Mouse (Mus musculus): Measurements from ENCODE around the gene Rexo4. TPM values are rescaled to one million over a fixed set of nuclear protein-coding genes. Genes with fewer than 3 reads are reported as not detected.

The Rexo4 gene
- polyA plus RNA-seq, 1 experiment from 2014 or later = 43.0 TPM

DNA sequence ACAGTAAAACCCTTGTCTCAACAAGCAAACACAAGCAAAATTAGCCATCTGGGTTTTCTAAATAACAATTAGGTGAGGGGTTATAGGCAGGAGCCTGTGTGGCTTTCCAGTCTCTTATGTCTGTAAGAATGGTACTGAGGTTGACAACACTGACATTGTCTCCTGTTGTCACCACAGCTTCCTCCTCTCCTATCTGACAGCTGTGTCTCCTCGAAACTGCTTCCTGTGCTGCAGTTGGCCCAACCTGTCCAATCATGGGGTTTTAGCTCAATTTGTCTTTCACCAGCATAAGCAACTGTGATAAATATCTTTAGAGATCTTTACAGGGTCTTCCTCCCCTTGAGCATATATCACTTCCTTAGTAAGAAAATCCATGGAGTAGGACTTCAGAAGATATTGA lies 27.8 kb downstream of the Rexo4 start:
- ATAC-seq (ENCODE audit: borderline replicate concordance, extremely low read depth, low FRiP score, low TSS enrichment) = no peak
- Histone ChIP-seq H3K9me3 (no peaks in the 10 kb centered on the region), H3K4me3 (no peak overlapping the region), H3K27ac (no peak overlapping the region), H3K36me3 (no peaks in the 10 kb centered on the region), H3K4me2 (no peak overlapping the region), H3K9ac (no peak overlapping the region), H3K4me1 (peaks cover 11% of the 10 kb centered on the region), H3K27me3 (no peaks in the 10 kb centered on the region)
- WGBS = 57% methylated on average over 1 of the region's 1 CpGs

DNA sequence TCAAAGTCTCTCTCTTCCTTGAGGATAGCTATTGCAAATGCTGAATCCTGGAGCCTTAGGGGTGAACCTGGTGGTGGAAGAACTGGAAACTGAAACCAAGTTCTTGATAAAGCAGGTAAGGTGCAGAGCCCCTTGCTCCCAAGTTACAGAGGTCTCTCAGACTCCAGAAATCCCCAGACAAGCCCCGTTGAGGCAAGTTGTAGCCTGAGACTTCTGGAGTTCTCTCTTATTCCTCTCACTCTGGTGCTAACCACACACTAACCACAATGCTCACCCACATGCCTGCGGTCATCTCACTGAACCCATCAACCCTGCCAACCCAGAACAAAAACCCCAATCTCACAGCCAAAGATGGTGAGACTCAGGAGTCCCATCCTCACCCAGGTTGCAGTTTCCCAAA lies 28.9 kb downstream of the Rexo4 start:
- 98% methylated on average over 2 of the region's 2 CpGs for whole genome bisulfite sequencing
- H3K4me3 ChIP-seq = no peak overlapping the region
- peaks cover 8% of the 10 kb centered on the region; the same call in 1 of the 2 replicates for H3K36me3 ChIP-seq
- H3K27ac ChIP-seq = no peak overlapping the region
- no peak overlapping the region for H3K4me2 ChIP-seq
- H3K9me3 ChIP-seq = no peaks in the 10 kb centered on the region
- no peak overlapping the region for H3K9ac ChIP-seq
- peaks cover 21% of the 10 kb centered on the region for H3K4me1 ChIP-seq
- ATAC-seq (ENCODE audit: borderline replicate concordance, extremely low read depth, low FRiP score, low TSS enrichment) = no peak
- no peaks in the 10 kb centered on the region for H3K27me3 ChIP-seq

DNA sequence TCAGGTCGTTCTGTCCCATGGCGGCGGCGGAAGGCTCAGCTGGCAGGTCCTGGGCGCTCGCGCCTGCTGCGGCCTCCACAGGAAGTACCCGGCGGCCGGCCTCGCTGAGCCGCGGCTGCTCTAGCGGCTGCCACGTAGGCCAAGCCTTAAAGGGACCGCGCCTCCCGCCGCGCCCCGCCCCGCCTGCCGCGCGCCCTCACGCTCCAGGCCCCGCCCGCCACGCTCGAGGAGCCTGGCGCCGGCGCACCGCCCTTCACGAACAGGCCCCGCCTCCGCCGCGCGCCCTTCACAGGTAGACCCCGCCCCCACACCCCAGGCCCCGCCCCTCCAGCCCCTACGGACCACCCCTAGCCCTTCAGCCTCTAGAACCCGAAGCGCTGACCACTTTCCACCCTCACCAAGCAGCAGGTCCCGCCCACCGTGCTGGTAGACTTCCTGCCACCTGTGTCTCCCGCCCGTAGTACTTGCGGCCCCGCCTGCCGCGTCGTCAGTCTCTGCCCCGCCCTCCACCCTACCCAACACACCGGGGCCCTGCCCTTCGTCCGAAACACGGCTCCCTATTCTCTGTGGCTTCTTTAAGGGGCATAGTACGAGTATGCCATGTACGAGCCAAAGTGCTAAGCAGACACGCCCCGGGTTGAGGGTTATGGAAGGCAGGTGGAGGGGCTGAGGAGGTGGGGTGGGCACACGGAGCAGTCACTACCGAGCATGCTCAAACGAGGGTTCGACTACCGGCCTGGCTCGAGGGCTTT lies 30.7 kb downstream of the Rexo4 start, which contains the start of the genes Surf4 and Stkld1:
TSS of gene Surf4 (minus strand) at position 625 of the 752 bp plus-strand sequence.
TSS of gene Stkld1 (plus strand) at position 744 of the 752 bp plus-strand sequence.
- Histone ChIP-seq H3K9me3 (no peaks in the 10 kb centered on the region), H3K27ac (peak within 1 kb of the TSS; percentile 90), H3K4me2 (peak within 1 kb of the TSS; percentile 64), H3K36me3 (peaks cover 24% of the 10 kb centered on the region), H3K4me3 (peak within 1 kb of the TSS; percentile 95), H3K9ac (peak within 1 kb of the TSS; percentile 95), H3K27me3 (no peaks in the 10 kb centered on the region), H3K4me1 (peaks cover 21% of the 10 kb centered on the region)
- peak; percentile 96 for ATAC-seq (ENCODE audit: borderline replicate concordance, extremely low read depth, low FRiP score, low TSS enrichment)
- whole genome bisulfite sequencing = 1% methylated on average over 67 of the region's 70 CpGs

DNA sequence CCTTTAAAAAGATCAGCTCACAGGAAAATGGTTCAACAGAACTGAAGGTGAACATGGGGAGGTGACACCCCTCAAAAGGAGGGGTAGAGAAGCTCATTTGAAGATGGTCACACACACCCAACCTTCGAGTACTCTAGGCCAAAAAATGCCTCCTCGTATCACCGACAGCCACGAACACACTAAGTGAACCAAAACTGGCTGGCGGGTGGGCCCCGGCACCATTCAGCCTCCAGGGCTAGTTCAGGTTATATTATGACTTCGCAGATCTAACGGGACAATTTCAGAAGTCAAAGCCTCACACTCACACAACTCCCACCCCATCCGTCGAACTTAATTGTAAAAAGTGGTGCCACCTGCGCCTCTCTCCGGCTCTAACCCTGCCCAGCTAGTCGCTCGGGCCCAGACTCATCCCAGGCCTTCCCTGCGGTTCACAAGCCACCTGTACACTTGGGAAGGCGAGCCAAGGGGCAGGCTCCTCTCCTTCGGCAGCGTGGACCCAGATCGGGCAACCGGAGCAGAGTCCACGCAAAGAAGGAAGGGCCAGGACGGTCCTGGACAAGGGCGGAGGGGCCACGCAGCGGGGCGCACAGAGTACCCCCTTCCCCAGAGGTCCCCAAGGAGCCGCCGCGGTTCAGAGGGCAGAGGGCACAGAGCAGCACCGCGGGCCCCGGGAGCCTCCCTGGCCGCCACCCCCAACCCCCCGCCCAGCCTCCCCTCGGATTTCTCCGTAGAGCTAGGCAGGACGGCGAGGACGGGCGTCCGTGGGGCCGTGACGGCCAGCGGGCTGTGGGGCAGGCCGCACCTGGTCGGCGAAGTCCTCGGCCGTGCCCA lies 31.5 kb downstream of the Rexo4 start:
- Histone ChIP-seq H3K27ac (peak overlapping the region; percentile 90), H3K4me1 (peaks cover 21% of the 10 kb centered on the region), H3K27me3 (no peaks in the 10 kb centered on the region), H3K4me2 (peak overlapping the region; percentile 64), H3K36me3 (peaks cover 29% of the 10 kb centered on the region), H3K4me3 (peak overlapping the region; percentile 95), H3K9ac (peak overlapping the region; percentile 95), H3K9me3 (no peaks in the 10 kb centered on the region)
- under 1% methylated on average over 49 of the region's 49 CpGs for WGBS
- ATAC-seq (ENCODE audit: borderline replicate concordance, extremely low read depth, low FRiP score, low TSS enrichment) = peak; percentile 49

DNA sequence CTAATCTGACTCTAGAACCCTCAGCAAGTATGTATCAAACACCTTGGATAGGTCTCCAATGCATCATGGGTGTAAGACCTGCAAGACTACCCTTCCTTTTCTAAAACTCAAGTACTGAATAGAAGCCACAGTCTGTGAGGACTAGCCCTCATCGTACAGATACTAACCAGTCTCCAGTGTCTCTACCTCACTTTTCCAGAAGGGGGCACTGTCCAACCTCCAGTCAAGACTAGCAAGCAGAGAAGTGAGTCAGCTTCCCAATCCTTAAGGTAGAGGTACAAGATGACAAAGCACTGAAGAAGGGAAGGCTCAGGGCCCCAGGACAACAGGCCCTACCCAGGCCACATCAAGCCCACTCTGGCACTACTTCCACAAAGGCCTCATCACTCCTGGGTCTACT lies 33.8 kb downstream of the Rexo4 start:
- 34% methylated on average over 1 of the region's 1 CpGs for WGBS
- no peak overlapping the region for H3K9ac ChIP-seq
- peaks cover 21% of the 10 kb centered on the region for H3K4me1 ChIP-seq
- peaks cover 51% of the 10 kb centered on the region for H3K36me3 ChIP-seq
- no peaks in the 10 kb centered on the region for H3K27me3 ChIP-seq
- no peak overlapping the region for H3K4me3 ChIP-seq
- no peak for ATAC-seq (ENCODE audit: borderline replicate concordance, extremely low read depth, low FRiP score, low TSS enrichment)
- no peak overlapping the region for H3K4me2 ChIP-seq
- no peak overlapping the region for H3K27ac ChIP-seq
- no peaks in the 10 kb centered on the region for H3K9me3 ChIP-seq

DNA sequence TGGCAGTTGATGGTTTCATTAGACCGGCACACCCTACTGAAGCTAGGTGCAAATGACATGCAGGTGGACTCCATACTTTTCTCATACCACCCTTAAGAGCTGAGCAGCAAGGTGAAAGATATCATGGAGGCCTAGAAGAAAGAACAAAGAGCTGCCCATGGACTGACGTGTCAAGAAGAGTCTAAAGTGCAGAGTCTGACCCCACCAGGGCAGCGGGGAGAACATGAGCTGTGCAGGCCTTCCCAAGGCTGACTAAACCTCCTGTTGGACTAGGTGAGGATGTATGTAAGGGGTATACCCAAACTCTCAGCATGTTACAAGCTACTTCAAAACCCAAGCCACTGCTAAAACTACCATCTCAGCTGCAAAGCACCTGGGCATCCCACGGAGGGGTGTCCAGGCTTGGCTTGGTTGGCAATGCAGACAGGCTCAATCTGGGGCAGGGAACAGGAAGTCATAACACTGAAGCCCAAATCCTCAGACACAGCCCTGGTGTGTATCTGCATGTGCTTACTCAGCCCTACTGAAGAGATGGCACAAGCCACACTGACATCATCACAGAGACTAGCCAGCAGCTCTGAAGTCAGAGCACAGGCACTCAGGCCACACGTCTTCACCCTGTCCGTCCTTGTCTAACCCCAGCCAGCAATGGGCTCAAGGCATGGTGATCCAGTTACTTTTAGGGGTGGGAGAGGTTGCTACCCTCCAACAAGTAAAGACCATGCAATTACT lies 36.3 kb downstream of the Rexo4 start:
- no peak for ATAC-seq (ENCODE audit: borderline replicate concordance, extremely low read depth, low FRiP score, low TSS enrichment)
- H3K4me1 ChIP-seq = peaks cover 18% of the 10 kb centered on the region
- H3K27ac ChIP-seq = no peak overlapping the region
- H3K4me3 ChIP-seq = no peak overlapping the region
- 83% methylated on average over 6 of the region's 6 CpGs for WGBS
- no peaks in the 10 kb centered on the region for H3K9me3 ChIP-seq
- H3K9ac ChIP-seq = no peak overlapping the region
- peaks cover 75% of the 10 kb centered on the region for H3K36me3 ChIP-seq
- no peak overlapping the region for H3K4me2 ChIP-seq
- H3K27me3 ChIP-seq = no peaks in the 10 kb centered on the region

DNA sequence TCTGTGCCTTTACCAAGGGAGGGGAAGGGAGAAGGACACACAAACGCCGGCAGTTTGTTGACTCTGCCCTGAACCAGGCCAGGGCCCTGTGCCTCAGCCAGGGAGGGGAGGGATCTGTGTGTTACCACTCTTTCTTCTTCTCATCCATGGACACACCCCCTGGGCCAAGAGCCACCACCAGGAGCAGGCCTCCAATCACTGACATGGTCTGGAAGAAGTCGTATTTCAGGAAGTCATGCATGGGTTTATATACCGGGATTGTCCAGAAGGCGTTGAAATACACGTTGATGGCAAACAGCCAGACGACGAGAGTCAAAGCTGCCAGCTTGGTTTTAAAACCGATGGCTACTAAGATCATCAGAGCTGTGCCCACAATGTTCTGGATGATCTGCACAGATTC lies 42.4 kb downstream of the Rexo4 start:
- Histone ChIP-seq H3K36me3 (peaks cover 88% of the 10 kb centered on the region), H3K9ac (no peak overlapping the region), H3K4me2 (no peak overlapping the region), H3K4me3 (no peak overlapping the region), H3K9me3 (no peaks in the 10 kb centered on the region), H3K27ac (no peak overlapping the region), H3K27me3 (no peaks in the 10 kb centered on the region), H3K4me1 (peaks cover 14% of the 10 kb centered on the region)
- WGBS = 47% methylated on average over 9 of the region's 9 CpGs
- no peak for ATAC-seq (ENCODE audit: borderline replicate concordance, extremely low read depth, low FRiP score, low TSS enrichment)

DNA sequence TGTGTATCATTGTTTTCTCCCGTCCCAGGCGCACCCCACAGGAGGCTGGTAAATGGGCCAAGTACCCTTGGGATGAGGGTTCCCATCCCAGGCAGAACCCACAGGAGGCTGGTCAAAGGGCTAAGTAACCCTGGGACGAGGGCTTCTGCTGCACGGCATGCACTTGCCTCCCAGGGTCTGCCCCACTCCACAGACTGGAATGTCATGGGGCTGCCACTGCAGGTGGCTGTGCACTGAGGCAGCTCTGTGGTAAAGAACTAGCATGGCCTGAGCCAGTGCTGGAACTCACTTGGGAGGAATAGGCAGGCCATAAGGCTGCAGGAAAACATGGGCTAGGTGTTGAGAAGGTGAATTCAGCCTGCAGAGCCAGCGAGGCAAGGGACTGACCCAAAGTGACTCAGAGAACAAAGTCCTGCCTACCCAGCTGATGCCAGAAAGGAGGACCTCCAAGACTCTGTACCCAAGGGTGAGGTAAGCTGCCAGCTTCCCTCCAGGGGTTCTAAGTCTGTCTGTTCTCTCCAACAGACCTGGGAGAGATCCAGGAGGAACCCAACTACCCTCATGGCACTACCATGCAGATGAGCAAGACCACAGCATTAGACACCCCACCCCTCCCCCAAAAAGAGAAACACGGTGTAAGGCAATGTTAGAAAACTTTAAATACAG lies 43.9 kb downstream of the Rexo4 start:
- ATAC-seq (ENCODE audit: borderline replicate concordance, extremely low read depth, low FRiP score, low TSS enrichment) = no peak
- WGBS = 79% methylated on average over 6 of the region's 6 CpGs
- no peak overlapping the region for H3K9ac ChIP-seq
- H3K27me3 ChIP-seq = no peaks in the 10 kb centered on the region
- no peaks in the 10 kb centered on the region for H3K9me3 ChIP-seq
- H3K36me3 ChIP-seq = peaks cover 73% of the 10 kb centered on the region
- peaks cover 21% of the 10 kb centered on the region for H3K4me1 ChIP-seq
- no peak overlapping the region for H3K4me3 ChIP-seq
- H3K4me2 ChIP-seq = no peak overlapping the region
- no peak overlapping the region for H3K27ac ChIP-seq

DNA sequence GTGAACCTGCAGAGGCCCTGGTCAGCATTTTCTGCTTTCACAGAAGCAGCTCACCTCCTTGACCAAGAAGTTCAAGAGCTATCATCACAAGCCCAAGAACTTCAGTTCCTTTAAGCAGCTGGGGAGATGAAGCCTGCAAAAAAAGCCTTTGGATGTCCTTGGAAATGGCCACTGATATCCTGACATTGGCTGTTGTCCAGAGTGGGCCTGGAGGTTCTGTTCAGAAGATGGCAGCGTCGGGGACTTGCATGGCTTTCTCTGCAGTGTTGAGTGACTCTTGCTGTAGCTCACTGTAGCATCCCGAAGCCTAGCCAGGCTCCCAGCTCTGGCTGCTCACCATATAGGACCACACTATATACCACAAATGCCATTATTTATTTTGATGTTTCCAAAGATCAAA lies 44.5 kb downstream of the Rexo4 start:
- Histone ChIP-seq H3K27me3 (no peaks in the 10 kb centered on the region), H3K4me2 (no peak overlapping the region), H3K27ac (no peak overlapping the region), H3K9ac (no peak overlapping the region), H3K4me1 (peaks cover 27% of the 10 kb centered on the region), H3K4me3 (no peak overlapping the region), H3K36me3 (peaks cover 69% of the 10 kb centered on the region), H3K9me3 (no peaks in the 10 kb centered on the region)
- ATAC-seq (ENCODE audit: borderline replicate concordance, extremely low read depth, low FRiP score, low TSS enrichment) = no peak
- WGBS = 84% methylated on average over 3 of the region's 3 CpGs

DNA sequence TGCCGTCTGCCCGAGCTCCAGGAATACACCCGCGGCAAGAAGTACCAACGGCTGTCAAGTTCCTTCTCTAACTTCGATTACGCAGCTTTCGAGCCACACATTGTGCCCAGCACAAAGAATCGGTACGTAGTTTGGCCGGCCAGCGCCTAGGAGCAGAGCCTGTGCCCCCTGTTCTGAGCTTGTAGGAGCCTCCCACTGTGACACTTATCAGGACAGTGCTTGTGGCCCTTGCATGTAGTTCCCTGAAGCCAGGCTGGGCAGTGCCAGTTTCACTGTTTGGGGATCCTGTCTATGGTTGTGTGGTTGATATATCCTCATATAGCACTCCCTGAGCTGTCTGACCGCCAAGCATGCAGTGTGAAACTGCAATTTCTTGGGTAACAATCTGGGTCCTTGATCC lies 47.4 kb downstream of the Rexo4 start:
- Histone ChIP-seq H3K4me2 (peak overlapping the region; percentile 96), H3K9me3 (no peaks in the 10 kb centered on the region), H3K9ac (peak overlapping the region; percentile 72), H3K36me3 (peaks cover 69% of the 10 kb centered on the region), H3K27me3 (no peaks in the 10 kb centered on the region), H3K27ac (peak overlapping the region; percentile 69), H3K4me1 (peaks cover 41% of the 10 kb centered on the region), H3K4me3 (peak overlapping the region; percentile 80)
- no peak for ATAC-seq (ENCODE audit: borderline replicate concordance, extremely low read depth, low FRiP score, low TSS enrichment)
- WGBS = 2% methylated on average over 13 of the region's 13 CpGs

All from lung, embryonic 15.5 days (tissue).